Mouse (Mus musculus) heart, postnatal 36 days (tissue): ENCODE measurements at regions not wholly inside any gene's neighbourhood (a gene's known extent, or its start where the extent isn't known, plus 50 kb on each side); places are given as distances from the start of the nearest gene placed in this dataset.
A peak's percentile ranks its signal among the peaks of the same experiment; 100 is the strongest.
"Not testable (repeated sequence)": the region's sequence is repeated elsewhere in the genome, so short reads cannot be mapped to it uniquely, and the experiment has no call there.

Source experiments
- DNase-seq, 2 experiments: peaks; one replicate each; pipeline ENCODE4 v3.0.0; 2021 to 2022
- intact Hi-C: fragments of 180-260 bp; cut with DNase I; formaldehyde crosslinking; loops from one replicate; pipeline ENCODE4 v1.15.1; 2025

DNA sequence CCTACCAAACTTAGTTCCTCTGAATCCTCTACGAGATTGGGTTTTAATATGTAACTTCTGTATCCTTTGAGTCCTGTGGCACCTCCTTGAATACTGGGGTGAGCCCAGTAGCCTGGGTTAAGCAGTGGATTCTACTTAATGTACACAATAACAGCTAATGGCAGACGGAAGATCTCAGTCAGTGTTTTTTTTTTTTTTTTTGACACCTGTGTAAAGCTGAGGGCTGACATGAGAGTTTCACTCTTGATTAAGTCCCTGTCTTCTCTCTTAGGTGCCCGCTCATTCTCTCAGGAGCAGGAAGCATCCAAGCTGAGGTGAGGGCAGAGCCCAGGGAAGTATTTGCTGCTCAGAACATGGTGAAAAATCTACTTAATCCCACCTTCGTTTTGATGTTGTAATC, 133.0 kb downstream of the Tsen15 start:
- DNase-seq: no peak
- intact Hi-C loops: no loop called here

DNA sequence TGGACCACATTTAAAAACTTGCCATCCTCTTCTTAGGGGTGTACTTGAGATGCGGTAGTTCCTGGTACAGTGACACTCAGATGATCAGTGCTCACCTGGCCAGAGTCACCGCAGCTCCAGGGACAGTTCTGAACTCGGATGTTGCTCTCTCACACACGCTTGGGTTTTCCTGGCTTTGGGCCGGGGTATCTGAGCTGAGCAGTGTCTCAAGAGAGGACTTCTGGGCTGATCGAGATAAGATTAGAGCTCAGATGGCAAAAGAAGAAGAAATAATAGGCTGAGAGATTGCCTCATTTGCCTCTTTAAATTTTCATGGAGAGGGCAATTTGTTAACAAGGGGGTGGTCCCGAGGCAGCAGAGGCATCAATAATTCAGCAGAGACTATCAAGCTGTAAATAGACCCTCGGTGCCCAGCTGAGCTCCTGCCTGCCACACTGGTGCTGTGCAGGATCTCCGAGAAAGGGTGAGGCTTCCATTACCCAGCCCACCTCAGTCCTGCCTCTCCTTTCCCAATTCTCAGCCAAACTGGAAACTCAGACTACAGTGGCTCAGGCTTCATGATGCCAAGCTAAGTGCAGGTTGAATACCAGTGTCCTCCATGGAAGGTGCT, 133.7 kb downstream of the Tsen15 start:
- DNase-seq: no peak
- intact Hi-C loops: no loop called here

GRCm38 (mm10) chr1:152241026-152241425, 145.5 kb downstream of the Tsen15 start:
- DNase-seq: no peak
- intact Hi-C loops: no loop called here

DNA sequence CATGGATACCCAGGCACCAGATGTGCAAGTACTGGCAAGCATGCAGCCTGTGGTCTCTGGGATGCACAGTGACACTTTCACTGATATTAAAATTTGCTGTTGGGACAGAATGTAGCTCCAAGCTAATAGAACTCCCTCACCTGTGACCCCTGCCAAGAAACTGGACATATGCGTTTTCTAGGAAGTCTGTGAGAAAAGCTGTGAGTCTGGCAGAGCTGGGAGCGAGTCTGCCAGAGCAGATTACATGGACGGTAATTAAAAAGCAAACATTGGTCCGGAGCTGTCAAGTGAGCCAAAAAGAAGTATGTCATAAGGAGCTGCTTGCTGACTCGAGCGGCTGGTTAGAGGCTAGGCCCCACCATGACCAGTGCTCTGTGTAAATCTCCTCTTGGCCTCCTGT, 147.1 kb downstream of the Tsen15 start:
- no peak for DNase-seq
- intact Hi-C loops: no loop called here

- intact Hi-C loops: no loop called here
- no peak for DNase-seq
These were observed 145.4 kb upstream of the 1700025G04Rik start for GRCm38 (mm10) chr1:152235212-152235792.

- intact Hi-C loops: no loop called here
- no peak for DNase-seq
These were observed 144.8 kb upstream of the 1700025G04Rik start for GRCm38 (mm10) chr1:152234716-152235115.

DNA sequence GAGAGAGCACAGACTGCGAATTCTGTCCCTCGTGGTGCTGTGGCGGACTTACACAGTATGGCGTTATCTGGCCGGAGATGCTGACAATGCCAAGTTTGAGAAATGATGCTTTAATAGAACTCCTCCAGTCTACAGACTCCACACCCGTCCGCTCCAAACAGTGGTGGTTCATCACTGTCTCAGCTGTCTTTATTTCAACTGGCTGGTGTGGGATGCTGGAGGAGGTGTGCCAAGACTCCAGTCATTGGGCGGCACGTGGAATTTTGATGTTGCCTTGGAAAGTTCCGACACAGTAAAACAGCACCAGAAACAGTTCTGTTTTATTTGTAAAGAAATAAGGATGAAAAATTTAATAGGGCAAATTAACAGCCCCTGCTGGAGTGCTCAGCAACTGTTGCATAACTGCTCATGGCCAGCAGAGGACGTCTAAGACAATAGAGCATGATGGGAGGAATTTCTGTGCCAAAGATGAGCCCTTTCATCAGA, 141.8 kb upstream of the 1700025G04Rik start:
- intact Hi-C loops: no loop called here
- DNase-seq: no peak

DNA sequence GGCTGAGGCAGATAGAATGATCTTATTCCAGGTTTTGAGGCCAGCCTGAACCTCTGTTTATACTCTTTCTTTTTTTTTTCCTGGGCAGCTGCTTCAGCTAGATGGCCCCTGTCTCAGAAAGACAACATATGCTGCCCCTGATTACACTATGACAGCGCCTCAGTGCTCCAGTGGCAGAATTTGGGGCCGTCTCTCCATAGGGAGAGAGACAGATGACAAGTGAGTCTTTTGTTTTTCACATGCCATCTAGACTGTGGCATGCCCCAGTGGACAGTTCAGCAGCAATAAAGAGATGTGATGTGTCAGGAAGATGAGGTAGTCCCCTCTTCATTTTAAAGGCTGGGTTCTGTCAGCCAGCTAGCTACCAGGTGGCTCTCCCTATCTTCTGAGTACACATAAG, 139.8 kb upstream of the 1700025G04Rik start:
- DNase-seq: no peak
- intact Hi-C loops: no loop called here

DNA sequence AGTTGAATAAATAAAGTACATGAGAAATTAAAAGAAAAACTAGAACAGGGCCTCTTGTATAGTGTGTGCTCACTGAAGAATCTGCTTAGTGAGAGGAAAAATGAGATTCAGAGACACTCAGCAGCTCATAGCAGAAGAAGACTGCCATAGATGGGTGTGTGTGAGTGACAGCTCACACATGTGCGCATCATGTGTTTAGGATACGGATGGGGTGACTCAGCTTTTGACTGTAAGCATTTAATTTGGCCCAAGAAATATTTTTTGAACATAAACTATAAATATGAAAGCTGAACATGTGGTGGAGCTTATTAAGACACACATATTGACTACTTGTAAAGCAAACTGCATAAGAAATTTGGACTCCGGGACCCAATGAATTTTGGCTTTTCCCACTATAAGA, 136.1 kb upstream of the 1700025G04Rik start:
- no peak for DNase-seq
- intact Hi-C loops: no loop called here

DNA sequence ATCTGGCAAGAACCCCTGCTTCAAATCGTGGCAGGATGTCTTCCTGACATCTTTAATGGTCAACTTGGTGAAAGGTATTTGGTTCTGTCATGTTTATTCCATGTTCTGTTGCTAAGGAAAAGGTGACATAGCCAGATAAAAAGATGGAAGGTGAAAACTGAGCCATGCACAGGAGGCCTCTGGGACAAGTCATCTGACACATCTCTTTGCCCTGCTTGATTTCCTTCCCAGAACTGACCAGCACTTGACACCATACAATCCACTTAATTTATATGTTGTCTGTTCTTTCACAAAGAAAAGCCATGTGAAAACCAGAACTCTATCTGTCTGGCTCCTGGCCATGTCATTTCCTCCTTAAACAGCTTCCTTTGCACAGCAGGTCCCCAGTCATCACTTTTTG, 133.7 kb upstream of the 1700025G04Rik start:
- intact Hi-C loops: loop anchor here (2.0 kb wide), 1 partner anchor 55 kb away; no protein-coding TSS in a partner anchor
- peak in 1 of 2 experiments; percentile 29 for DNase-seq

GRCm38 (mm10) chr1:152220804-152221565, 131.1 kb upstream of the 1700025G04Rik start:
- DNase-seq: no peak
- intact Hi-C loops: no loop called here

GRCm38 (mm10) chr1:152219752-152220151, 129.8 kb upstream of the 1700025G04Rik start:
- intact Hi-C loops: loop anchor here (5.0 kb wide), 2 partner anchors 132 to 397 kb away; no protein-coding TSS in a partner anchor
- not testable (repeated sequence) for DNase-seq

DNA sequence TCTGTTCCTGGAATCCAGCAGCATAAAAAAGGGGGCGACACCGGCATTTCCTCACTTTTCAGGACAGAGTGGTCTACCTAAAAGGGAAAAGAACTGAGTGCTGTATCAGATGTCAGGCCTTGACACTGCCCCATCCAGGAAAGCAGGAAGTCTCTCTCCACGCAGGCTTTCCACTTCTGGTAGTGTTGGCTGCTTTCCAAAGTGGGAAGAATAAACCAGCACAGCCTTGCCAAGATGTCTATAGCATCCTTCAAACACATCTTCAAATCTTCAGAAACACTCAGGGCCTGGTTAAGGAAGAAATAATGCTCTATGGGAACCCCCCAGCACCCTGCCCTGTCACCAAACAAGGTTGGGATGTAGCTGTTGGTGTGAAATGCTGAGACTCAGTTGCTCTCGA, 127.5 kb upstream of the 1700025G04Rik start:
- intact Hi-C loops: loop anchor here (5.0 kb wide), 2 partner anchors 130 to 395 kb away; no protein-coding TSS in a partner anchor
- no peak for DNase-seq

DNA sequence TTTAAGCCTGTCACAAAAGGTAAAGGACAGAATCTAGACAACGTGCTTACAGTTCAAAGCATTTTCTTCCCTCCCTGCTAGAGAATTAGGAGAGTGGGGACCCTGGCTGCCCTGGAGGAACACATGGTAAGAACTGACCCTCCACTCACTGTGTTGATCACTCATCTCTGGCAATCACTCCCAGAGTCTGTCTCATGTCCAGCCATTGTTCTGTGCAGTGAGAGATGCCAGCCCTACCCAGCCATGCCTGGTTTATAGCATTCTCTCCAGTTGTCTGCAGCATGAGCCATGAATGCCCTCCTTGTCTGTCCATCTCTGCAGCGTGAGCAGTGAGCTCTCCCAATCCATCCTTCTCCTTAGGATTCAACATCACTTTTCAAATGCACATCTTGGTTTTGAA, 124.5 kb upstream of the 1700025G04Rik start:
- DNase-seq: no peak
- intact Hi-C loops: no loop called here

DNA sequence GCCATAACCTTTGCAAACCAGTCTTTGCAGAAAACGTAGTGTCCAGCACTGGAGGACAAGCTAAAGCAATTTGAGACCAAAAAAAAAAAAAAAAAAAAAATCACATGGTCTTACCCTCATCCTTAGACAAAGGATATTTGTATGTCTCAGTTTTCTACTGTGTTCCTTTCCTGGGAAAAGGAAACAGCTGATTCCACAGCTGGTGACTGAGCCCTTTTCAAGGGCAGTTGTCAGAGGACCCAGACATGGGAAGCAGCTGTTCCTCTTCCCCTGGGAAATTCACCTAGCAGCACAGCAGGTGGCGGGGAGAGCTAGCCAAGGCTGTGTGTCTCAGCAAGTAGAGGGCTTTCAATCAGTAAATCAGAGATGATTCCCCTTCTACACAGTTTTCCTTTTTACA, 113.3 kb upstream of the 1700025G04Rik start:
- no peak for DNase-seq
- intact Hi-C loops: no loop called here

GRCm38 (mm10) chr1:152188700-152189099, 98.8 kb upstream of the 1700025G04Rik start:
- DNase-seq: no peak
- intact Hi-C loops: no loop called here

GRCm38 (mm10) chr1:152184956-152185355, 95.0 kb upstream of the 1700025G04Rik start:
- no peak for DNase-seq
- intact Hi-C loops: no loop called here

DNA sequence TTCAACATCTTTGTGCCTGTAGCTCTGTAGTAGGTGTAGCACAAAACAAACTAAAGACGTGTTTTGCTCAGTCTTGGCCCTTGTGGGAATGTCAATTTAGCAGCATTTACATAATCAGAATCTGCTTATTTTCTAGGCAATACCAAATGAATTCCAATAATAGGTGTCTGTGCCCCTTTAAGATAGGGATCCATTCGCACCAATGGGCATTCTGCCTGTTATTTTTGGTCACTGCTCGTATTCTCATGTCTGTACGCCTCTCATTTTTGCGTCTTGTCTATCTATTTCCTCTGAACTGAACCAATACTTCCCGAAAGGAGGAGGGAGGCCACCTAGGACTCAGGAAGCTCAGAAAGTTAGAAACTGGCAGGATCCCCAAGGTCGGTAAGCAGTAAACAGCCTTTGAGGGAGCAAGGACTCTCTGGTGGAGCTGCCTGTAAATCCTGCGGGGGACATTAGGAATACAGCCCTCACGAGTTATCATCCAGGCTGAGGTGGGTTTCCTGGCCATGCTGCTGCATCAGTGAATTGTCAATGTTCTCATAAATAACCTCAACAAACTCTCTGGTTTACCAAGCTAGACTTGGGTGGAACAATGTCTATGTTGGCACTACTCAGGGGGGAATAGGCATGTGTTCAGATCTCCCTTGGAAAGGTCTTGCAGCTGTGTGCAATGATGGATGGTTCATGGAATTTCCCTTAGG, 86.5 kb upstream of the 1700025G04Rik start:
- intact Hi-C loops: no loop called here

DNA sequence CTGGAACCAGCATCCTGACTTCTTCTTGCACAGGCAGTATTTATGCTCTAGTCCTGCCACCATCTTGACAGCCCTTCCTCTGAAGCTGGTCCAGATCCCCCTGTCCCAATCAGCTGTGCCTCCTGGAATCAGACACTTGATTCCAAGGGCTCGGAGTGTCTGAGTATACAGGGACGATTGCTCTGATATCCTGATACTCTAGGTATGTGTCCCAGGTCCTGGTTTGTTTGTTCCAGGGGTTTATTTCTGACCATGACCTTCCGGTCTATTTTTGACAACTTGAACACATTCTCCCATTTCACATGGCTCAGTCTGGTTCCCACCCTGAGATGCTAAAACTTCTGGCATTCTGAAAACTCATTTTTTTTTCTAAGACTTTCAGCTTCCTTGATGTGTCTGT, 85.8 kb upstream of the 1700025G04Rik start:
- no peak for DNase-seq
- intact Hi-C loops: no loop called here

More for the DNA sequence above, 86.5 kb upstream of the 1700025G04Rik start:
- DNase-seq: no peak

DNA sequence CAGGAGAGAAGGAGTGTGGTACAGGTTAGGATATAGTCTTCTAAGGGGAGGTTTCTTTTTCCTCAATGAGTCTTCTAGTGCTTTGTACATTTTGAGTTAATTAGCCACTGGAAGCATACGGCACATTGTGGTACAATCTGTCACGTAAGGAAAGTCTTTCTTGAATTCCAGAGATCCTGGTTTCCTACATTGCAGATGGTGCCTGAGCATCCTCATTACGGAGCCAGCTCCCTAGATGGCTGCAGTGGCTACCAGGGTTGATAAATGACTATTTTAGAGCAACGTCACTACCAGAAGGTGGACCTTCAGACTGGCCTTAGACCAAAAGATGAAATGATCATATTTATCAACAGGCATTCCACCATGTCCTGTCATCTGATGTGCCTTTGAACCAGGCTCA, 84.5 kb upstream of the 1700025G04Rik start:
- DNase-seq: no peak
- intact Hi-C loops: no loop called here
